Mouse (Mus musculus): ENCODE data around the gene Hoxc5. TPM values are rescaled to one million over a fixed set of nuclear protein-coding genes. Genes with fewer than 3 reads are reported as not detected.

Hoxc5 gene
- total and polyA plus RNA-seq, 2 experiments from 2014 or later = 0.88 TPM; not detected in 1

- ATAC-seq (ENCODE audit: low FRiP score) = no peak
- H3K4me1 ChIP-seq (ENCODE audit: insufficient read depth, low read length) = no peaks in the 10 kb centered on the region
- H3K27me3 ChIP-seq (ENCODE audit: insufficient read depth, low read length) = peaks cover 92% of the 10 kb centered on the region
- TF ChIP-seq CTCF (IDR thresholded peaks at IDR 0.05) = no peak
- no peak overlapping the region for H3K4me3 ChIP-seq (ENCODE audit: low read depth, low read length)
- H3K9ac ChIP-seq (replicated peaks; ENCODE audit: low read length, poor library complexity, severe bottlenecking) = no peak overlapping the region
- no peaks in the 10 kb centered on the region for H3K9me3 ChIP-seq (ENCODE audit: low read length)
- H3K27ac ChIP-seq (ENCODE audit: low read depth, low read length) = no peak overlapping the region
- no peaks in the 10 kb centered on the region for H3K36me3 ChIP-seq (ENCODE audit: insufficient read depth, low read length)
- no peak overlapping the region for H3K4me2 ChIP-seq (ENCODE audit: low read depth, low read length, poor library complexity, severe bottlenecking)
- 2% methylated on average over 26 of the region's 26 CpGs for WGBS
- DNase-seq (ENCODE audit: low spot score) = no peak
Observed at GRCm38 (mm10) chr15:103032646-103033575, 65.7 kb downstream of the Hoxc5 start.

- ATAC-seq (ENCODE audit: low FRiP score) = no peak
- Histone ChIP-seq H3K9ac (replicated peaks; ENCODE audit: low read length, poor library complexity, severe bottlenecking) (no peak overlapping the region), H3K4me2 (ENCODE audit: low read depth, low read length, poor library complexity, severe bottlenecking) (no peak overlapping the region), H3K27ac (ENCODE audit: low read depth, low read length) (no peak overlapping the region), H3K27me3 (ENCODE audit: insufficient read depth, low read length) (peaks cover 92% of the 10 kb centered on the region), H3K36me3 (ENCODE audit: insufficient read depth, low read length) (no peaks in the 10 kb centered on the region), H3K4me3 (ENCODE audit: low read depth, low read length) (no peak overlapping the region), H3K9me3 (ENCODE audit: low read length) (no peaks in the 10 kb centered on the region), H3K4me1 (ENCODE audit: insufficient read depth, low read length) (no peaks in the 10 kb centered on the region)
- no peak for TF ChIP-seq CTCF (IDR thresholded peaks at IDR 0.05)
- 1% methylated on average over 24 of the region's 24 CpGs for WGBS
- DNase-seq (ENCODE audit: low spot score) = peak; percentile 57
Observed at GRCm38 (mm10) chr15:103034043-103034806, 67.0 kb downstream of the Hoxc5 start.

DNA sequence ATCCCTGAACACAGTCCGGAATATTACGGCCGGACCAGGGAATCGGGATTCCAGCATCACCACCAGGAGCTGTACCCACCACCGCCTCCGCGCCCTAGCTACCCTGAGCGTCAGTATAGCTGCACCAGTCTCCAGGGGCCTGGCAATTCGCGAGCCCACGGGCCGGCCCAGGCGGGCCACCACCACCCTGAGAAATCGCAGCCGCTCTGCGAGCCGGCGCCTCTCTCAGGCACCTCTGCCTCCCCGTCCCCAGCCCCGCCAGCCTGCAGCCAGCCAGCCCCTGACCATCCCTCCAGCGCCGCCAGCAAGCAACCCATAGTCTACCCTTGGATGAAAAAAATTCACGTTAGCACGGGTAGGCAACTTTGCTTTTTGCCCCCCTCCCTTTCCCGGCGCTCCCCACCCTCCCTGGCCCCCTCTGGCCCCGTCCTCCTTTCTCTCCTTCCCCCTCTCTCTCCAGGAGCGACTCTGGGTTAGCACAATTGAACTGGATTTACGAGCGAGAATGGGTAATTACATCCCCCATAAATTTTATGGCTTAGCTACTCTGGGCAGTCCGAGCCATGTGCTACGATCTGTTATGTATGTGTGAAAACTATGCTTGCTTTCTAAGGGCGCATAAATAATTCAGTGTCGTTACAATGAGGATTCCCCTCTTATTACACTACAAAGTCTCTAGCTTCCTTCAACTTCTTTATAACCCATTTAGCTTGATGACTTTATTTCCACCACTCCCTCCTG is 67.7 kb downstream of the Hoxc5 start:
- H3K4me2 ChIP-seq (ENCODE audit: low read depth, low read length, poor library complexity, severe bottlenecking) = no peak overlapping the region; the same call in 1 of the 2 replicates
- under 1% methylated on average over 33 of the region's 34 CpGs for WGBS
- no peak for TF ChIP-seq CTCF (IDR thresholded peaks at IDR 0.05)
- H3K9ac ChIP-seq (replicated peaks; ENCODE audit: low read length, poor library complexity, severe bottlenecking) = no peak overlapping the region
- H3K9me3 ChIP-seq (ENCODE audit: low read length) = no peaks in the 10 kb centered on the region
- no peak for DNase-seq (ENCODE audit: low spot score)
- H3K36me3 ChIP-seq (ENCODE audit: insufficient read depth, low read length) = no peaks in the 10 kb centered on the region
- peaks cover 95% of the 10 kb centered on the region for H3K27me3 ChIP-seq (ENCODE audit: insufficient read depth, low read length)
- H3K4me3 ChIP-seq (ENCODE audit: low read depth, low read length) = no peak overlapping the region
- H3K27ac ChIP-seq (ENCODE audit: low read depth, low read length) = no peak overlapping the region
- no peak for ATAC-seq (ENCODE audit: low FRiP score)
- no peaks in the 10 kb centered on the region for H3K4me1 ChIP-seq (ENCODE audit: insufficient read depth, low read length)

GRCm38 (mm10) chr15:103035548-103035881 is 68.3 kb downstream of the Hoxc5 start:
- Histone ChIP-seq H3K9me3 (ENCODE audit: low read length) (no peaks in the 10 kb centered on the region), H3K27me3 (ENCODE audit: insufficient read depth, low read length) (peaks cover 96% of the 10 kb centered on the region), H3K4me3 (ENCODE audit: low read depth, low read length) (no peak overlapping the region), H3K4me1 (ENCODE audit: insufficient read depth, low read length) (no peaks in the 10 kb centered on the region), H3K36me3 (ENCODE audit: insufficient read depth, low read length) (no peaks in the 10 kb centered on the region), H3K9ac (replicated peaks; ENCODE audit: low read length, poor library complexity, severe bottlenecking) (no peak overlapping the region), H3K4me2 (ENCODE audit: low read depth, low read length, poor library complexity, severe bottlenecking) (no peak overlapping the region; the same call in 1 of the 2 replicates), H3K27ac (ENCODE audit: low read depth, low read length) (no peak overlapping the region)
- TF ChIP-seq CTCF (IDR thresholded peaks at IDR 0.05) = no peak
- DNase-seq (ENCODE audit: low spot score) (no peak), ATAC-seq (ENCODE audit: low FRiP score) (no peak)
- 1% methylated on average over 14 of the region's 14 CpGs for WGBS

GRCm38 (mm10) chr15:103037579-103037978 is 70.3 kb downstream of the Hoxc5 start:
- no peak for TF ChIP-seq CTCF (IDR thresholded peaks at IDR 0.05)
- Histone ChIP-seq H3K27ac (ENCODE audit: low read depth, low read length) (no peak overlapping the region), H3K4me1 (ENCODE audit: insufficient read depth, low read length) (no peaks in the 10 kb centered on the region), H3K4me3 (ENCODE audit: low read depth, low read length) (no peak overlapping the region), H3K9ac (replicated peaks; ENCODE audit: low read length, poor library complexity, severe bottlenecking) (no peak overlapping the region), H3K9me3 (ENCODE audit: low read length) (no peaks in the 10 kb centered on the region), H3K4me2 (ENCODE audit: low read depth, low read length, poor library complexity, severe bottlenecking) (no peak overlapping the region), H3K36me3 (ENCODE audit: insufficient read depth, low read length) (no peaks in the 10 kb centered on the region), H3K27me3 (ENCODE audit: insufficient read depth, low read length) (peaks cover 98% of the 10 kb centered on the region)
- ATAC-seq (ENCODE audit: low FRiP score) (no peak), DNase-seq (ENCODE audit: low spot score) (no peak)
- 28% methylated on average over 1 of the region's 1 CpGs for WGBS
